Mouse (Mus musculus) ES-E14 (cell line): Measurements from ENCODE around the gene Tnfrsf13b.

Source experiments
- CHD2 ChIP-seq: IDR thresholded peaks from 2 replicates; pipeline ENCODE4 v1.6.1; 2014; ENCODE audit warnings: mild to moderate bottlenecking, low read depth, low read length, inconsistent platforms
- HCFC1 ChIP-seq: IDR thresholded peaks from 2 replicates; pipeline ENCODE4 v1.6.1; 2012; ENCODE audit warnings: low read length, inconsistent platforms, borderline replicate concordance; ENCODE audit not compliant: insufficient read depth
- ZNF384 ChIP-seq: IDR thresholded peaks from 2 replicates; pipeline ENCODE4 v1.6.1; 2012; ENCODE audit warnings: low read depth, low read length, inconsistent platforms

DNA sequence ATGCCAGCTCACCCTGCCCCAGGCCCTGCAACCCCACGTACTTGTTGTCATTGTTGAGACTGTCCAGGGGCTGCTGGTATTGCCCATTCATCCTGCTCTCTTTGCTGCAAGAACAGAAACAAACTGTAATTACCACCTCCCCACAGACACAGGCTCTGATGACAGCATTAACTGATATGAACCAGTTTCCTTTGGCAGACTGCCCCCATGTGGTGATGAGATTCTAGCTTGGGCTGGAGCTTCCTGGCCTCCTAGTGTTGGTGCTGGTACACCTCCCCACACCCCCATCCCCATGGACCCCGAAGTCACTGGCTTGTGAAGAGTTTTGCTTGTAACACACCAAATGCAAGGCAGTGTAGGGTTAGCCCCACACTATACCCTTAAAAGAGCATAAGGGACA is 29.2 kb downstream of the Tnfrsf13b start:
- no peak for TF ChIP-seq HCFC1
- TF ChIP-seq CHD2, result no peak
- no peak for TF ChIP-seq ZNF384
